Mouse (Mus musculus) hindbrain, postnatal 0 days (tissue): ENCODE results near the gene Hacl1. TPM values are rescaled to one million over a fixed set of nuclear protein-coding genes. Genes with fewer than 3 reads are reported as not detected.

Source experiments
- ATAC-seq: fragments of 200-750 bp; cut with Nextera tagmentation; 2 replicates; pipeline ENCODE4 v1.8.0; 2017; ENCODE audit warnings: mild to moderate bottlenecking, moderate TSS enrichment, moderate library complexity
- DNase-seq: peaks from one replicate; pipeline ENCODE4 v3.0.0-alpha.2; 2015; ENCODE audit warnings: low spot score
- H3K27ac ChIP-seq: fragments of 300-500 bp; sonication (generic); 2 replicates; pipeline ENCODE4 v1.5.1; 2014; ENCODE audit warnings: mild to moderate bottlenecking
- H3K27me3 ChIP-seq: fragments of 300-500 bp; sonication (generic); 2 replicates; pipeline ENCODE4 v1.6.1; 2014; ENCODE audit warnings: low read length, mixed read lengths; ENCODE audit not compliant: insufficient read depth
- H3K36me3 ChIP-seq: fragments of 300-500 bp; sonication (generic); 2 replicates; pipeline ENCODE4 v1.6.1; 2014; ENCODE audit warnings: low read length, mixed read lengths; ENCODE audit not compliant: insufficient read depth
- H3K4me1 ChIP-seq: fragments of 300-500 bp; sonication (generic); 2 replicates; pipeline ENCODE4 v1.6.1; 2014; ENCODE audit warnings: antibody characterized with exemption, low read length, mixed read lengths; ENCODE audit not compliant: insufficient read depth
- H3K4me2 ChIP-seq: fragments of 300-500 bp; sonication (generic); 2 replicates; pipeline ENCODE4 v1.6.1; 2014; ENCODE audit warnings: low read depth, mild to moderate bottlenecking, low read length, moderate library complexity, mixed read lengths
- H3K4me3 ChIP-seq: fragments of 300-500 bp; sonication (generic); 2 replicates; pipeline ENCODE4 v1.5.1; 2014; ENCODE audit warnings: low read length
- H3K9ac ChIP-seq: fragments of 300-500 bp; sonication (generic); replicated peaks from 2 replicates; pipeline ENCODE4 v1.6.1; 2014; ENCODE audit warnings: mild to moderate bottlenecking, low read length, moderate library complexity, mixed read lengths
- H3K9me3 ChIP-seq: fragments of 300-500 bp; sonication (generic); 2 replicates; pipeline ENCODE4 v1.6.1; 2016; ENCODE audit warnings: low read length, mixed read lengths
- CTCF ChIP-seq: IDR thresholded peaks from 2 replicates; pipeline ENCODE4 v1.5.1; 2016; ENCODE audit warnings: antibody characterized with exemption, control low read depth, low read depth
- WGBS: fragments of 180-500 bp; shearing (Covaris S2); extraction: QIAGEN DNeasy Blood & Tissue Kit; methylation state at CpG from one replicate; pipeline ENCODE4 v1.1.7; 2014; 5-methylcytosine and 5-hydroxymethylcytosine counted together
- polyA plus RNA-seq: library from polyadenylated mRNA; unstranded; fragments of >200 nt; fragmentation: Nextera tagmentation; extraction: Ambion mirVana; gene quantifications from 2 replicates; pipeline ENCODE4 v1.2.1, GENCODE M21; 2015
- total RNA-seq: library from RNA; depleted of rRNA; stranded (reverse); fragments of >200 nt; gene quantifications from 2 replicates; pipeline ENCODE4 v1.2.3, GENCODE M21; 2014

Gene Hacl1
- total and polyA plus RNA-seq, 2 experiments from 2014 or later: 10.9 to 12.8 TPM

DNA sequence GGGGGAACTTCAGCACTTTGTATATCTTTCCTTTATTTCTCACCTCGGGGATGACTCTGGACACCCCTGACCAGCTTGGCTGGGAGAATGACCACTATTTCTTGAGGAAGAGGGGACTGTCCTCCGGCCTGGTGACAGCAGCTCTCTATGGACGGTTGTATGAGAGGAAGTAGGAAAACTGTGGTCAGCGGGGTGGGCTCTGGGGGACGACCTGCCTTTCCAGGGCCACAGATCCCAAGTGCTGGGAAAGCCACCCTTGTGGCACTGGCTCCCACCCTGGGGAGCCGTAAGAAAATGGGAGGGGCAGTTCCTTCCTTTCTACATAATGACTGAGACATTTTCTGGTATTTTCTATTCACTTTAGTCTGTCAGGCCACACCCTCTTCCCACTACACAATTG, 26.7 kb upstream of the Hacl1 start:
- ATAC-seq (no peak), DNase-seq (no peak)
- no peaks in the 10 kb centered on the region for H3K9me3 ChIP-seq
- H3K36me3 ChIP-seq: peaks cover 4% of the 10 kb centered on the region; the same call in 1 of the 2 replicates
- H3K4me1 ChIP-seq: peaks cover 33% of the 10 kb centered on the region
- H3K27me3 ChIP-seq: no peaks in the 10 kb centered on the region
- no peak overlapping the region for H3K4me3 ChIP-seq
- no peak overlapping the region for H3K4me2 ChIP-seq
- TF ChIP-seq CTCF: no peak
- WGBS: 82% methylated on average over 6 of the region's 6 CpGs
- no peak overlapping the region for H3K27ac ChIP-seq
- no peak overlapping the region for H3K9ac ChIP-seq

DNA sequence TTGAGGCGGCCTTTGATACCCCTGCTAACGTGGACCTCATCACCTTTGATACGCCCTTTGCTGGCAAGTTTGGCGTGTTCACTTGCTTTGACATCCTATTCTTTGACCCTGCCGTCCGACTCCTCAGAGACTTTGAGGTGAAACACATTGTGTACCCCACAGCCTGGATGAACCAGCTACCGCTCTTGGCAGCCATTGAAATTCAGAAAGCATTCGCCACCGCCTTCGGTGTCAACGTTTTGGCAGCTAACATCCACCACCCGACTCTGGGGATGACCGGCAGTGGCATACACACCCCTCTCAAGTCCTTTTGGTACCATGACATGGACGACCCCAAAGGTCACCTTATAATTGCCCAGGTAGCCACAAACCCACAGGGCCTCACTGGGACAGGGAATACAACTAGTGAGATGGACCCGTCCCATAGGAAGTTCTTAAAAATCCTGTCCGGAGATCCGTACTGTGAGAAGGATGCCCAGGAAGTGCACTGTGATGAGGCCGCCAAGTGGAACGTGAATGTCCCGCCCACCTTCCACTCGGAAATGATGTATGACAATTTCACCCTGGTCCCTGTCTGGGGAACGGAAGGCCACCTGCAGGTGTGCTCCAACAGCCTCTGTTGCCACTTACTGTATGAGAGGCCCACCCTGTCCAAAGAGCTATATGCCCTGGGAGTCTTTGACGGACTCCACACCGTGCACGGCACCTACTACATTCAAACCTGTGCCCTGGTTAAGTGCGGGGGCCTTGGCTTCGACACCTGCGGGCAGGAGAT, 26.0 kb upstream of the Hacl1 start:
- DNase-seq: no peak
- Histone ChIP-seq H3K36me3 (peaks cover 4% of the 10 kb centered on the region; the same call in 1 of the 2 replicates), H3K27me3 (no peaks in the 10 kb centered on the region), H3K4me2 (no peak overlapping the region), H3K4me1 (peaks cover 36% of the 10 kb centered on the region), H3K9ac (no peak overlapping the region), H3K27ac (no peak overlapping the region), H3K4me3 (no peak overlapping the region), H3K9me3 (no peaks in the 10 kb centered on the region)
- 95% methylated on average over 28 of the region's 28 CpGs for WGBS
- no peak for ATAC-seq
- no peak for TF ChIP-seq CTCF

GRCm38 (mm10) chr14:31665566-31665940, 24.5 kb upstream of the Hacl1 start:
- no peak for TF ChIP-seq CTCF
- Histone ChIP-seq H3K4me3 (no peak overlapping the region), H3K9ac (no peak overlapping the region), H3K27me3 (no peaks in the 10 kb centered on the region), H3K9me3 (no peaks in the 10 kb centered on the region), H3K27ac (peak overlapping the region; percentile 99; the same call in 1 of the 2 replicates), H3K4me1 (peaks cover 40% of the 10 kb centered on the region), H3K36me3 (peaks cover 4% of the 10 kb centered on the region; the same call in 1 of the 2 replicates), H3K4me2 (no peak overlapping the region)
- no peak for ATAC-seq
- 74% methylated on average over 4 of the region's 4 CpGs for WGBS
- no peak for DNase-seq

GRCm38 (mm10) chr14:31664903-31665565, 23.9 kb upstream of the Hacl1 start:
- Histone ChIP-seq H3K4me3 (no peak overlapping the region), H3K27me3 (no peaks in the 10 kb centered on the region), H3K9ac (0 out of 2 replicates have a peak overlapping the region, but pooled peaks have one; percentile 5), H3K36me3 (peaks cover 4% of the 10 kb centered on the region; the same call in 1 of the 2 replicates), H3K27ac (peak overlapping the region; percentile 99; the same call in 1 of the 2 replicates), H3K4me2 (no peak overlapping the region), H3K9me3 (no peaks in the 10 kb centered on the region), H3K4me1 (peaks cover 40% of the 10 kb centered on the region)
- no peak for TF ChIP-seq CTCF
- ATAC-seq: no peak
- no peak for DNase-seq
- WGBS: 63% methylated on average over 12 of the region's 12 CpGs

DNA sequence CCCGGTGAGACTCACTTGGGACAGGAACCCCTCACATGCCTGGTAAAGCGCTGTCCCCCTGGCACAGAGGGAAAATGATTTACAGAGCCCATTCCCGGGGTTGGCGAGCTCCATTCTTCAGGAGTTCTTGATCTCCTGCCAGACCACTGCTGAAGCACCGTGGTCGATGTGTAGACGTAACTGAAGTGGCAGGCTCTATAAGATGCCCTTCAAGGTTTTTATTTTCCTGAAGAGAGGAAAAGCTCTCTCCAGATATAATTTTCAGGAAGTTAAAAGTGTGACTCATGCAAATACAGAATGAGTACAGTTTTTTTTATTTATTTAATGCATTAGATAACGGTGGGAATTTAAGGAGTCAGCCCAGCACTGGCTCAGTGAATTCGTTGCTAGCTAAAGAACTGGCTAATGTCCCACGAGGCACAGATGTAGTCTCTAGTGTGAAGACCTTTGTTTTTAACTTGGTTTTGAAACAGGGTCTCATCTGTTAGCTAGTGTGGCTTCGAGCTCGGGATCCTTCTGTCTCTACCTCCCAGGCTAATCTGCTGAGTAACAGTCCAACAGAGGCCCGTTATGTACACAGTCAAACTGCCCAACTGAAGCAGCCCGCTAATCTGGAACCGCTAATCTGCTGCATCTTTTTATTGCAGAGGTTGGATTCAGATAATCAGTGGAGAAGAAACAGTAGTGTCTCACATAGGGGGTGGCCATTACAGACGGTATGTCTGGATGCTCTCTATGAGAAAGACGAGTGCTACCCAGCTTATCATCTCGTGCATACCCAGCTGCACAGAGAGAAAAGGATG, 23.2 kb upstream of the Hacl1 start:
- ATAC-seq: no peak
- WGBS: 37% methylated on average over 18 of the region's 18 CpGs
- TF ChIP-seq CTCF: no peak
- H3K36me3 ChIP-seq: peaks cover 4% of the 10 kb centered on the region; the same call in 1 of the 2 replicates
- H3K4me3 ChIP-seq: no peak overlapping the region
- H3K4me2 ChIP-seq: no peak overlapping the region
- H3K27ac ChIP-seq: peak overlapping the region; percentile 99
- H3K4me1 ChIP-seq: peaks cover 35% of the 10 kb centered on the region
- H3K9me3 ChIP-seq: no peaks in the 10 kb centered on the region
- peak; percentile 49 for DNase-seq
- H3K27me3 ChIP-seq: no peaks in the 10 kb centered on the region
- H3K9ac ChIP-seq: no peak overlapping the region

- TF ChIP-seq CTCF: no peak
- 88% methylated on average over 13 of the region's 13 CpGs for whole genome bisulfite sequencing
- H3K4me1 ChIP-seq: peaks cover 36% of the 10 kb centered on the region
- no peak overlapping the region for H3K9ac ChIP-seq
- DNase-seq: no peak
- no peak overlapping the region for H3K4me3 ChIP-seq
- no peaks in the 10 kb centered on the region for H3K9me3 ChIP-seq
- H3K27ac ChIP-seq: peak overlapping the region; percentile 99
- no peaks in the 10 kb centered on the region for H3K27me3 ChIP-seq
- peaks cover 4% of the 10 kb centered on the region; the same call in 1 of the 2 replicates for H3K36me3 ChIP-seq
- ATAC-seq: no peak
- H3K4me2 ChIP-seq: no peak overlapping the region
Measured at GRCm38 (mm10) chr14:31663376-31664099, 22.5 kb upstream of the Hacl1 start.
